Mouse (Mus musculus): ENCODE data around the gene Ccnb2. TPM values are rescaled to one million over a fixed set of nuclear protein-coding genes. Genes with fewer than 3 reads are reported as not detected.

The Ccnb2 gene
- polyA plus RNA-seq, 1 experiment, result 16.4 TPM

DNA sequence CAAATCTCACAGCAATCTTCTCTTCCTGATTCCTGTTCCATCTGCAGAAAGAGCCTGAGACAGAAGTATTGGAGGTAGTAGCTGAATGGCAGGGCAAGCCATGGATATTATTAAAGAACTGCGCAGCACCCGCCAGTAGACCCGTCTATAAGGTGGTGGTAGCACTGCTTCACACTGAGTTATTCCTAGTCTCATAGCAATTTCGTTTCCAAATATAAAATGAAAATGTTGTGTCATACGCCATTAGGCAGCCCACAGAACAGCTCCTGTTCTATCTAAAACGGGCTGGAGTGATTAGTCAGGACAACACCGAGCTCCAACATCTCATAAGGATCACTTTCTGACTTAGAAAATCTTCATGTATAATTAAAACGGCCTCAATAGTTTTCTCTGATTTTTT lies 56.6 kb downstream of the Ccnb2 start:
- Histone ChIP-seq H3K4me1 (peaks cover 29% of the 10 kb centered on the region), H3K9me3 (peaks cover 3% of the 10 kb centered on the region; the same call in 1 of the 2 replicates), H3K4me3 (replicated peaks) (no peak overlapping the region), H3K27me3 (replicated peaks) (no peaks in the 10 kb centered on the region), H3K36me3 (replicated peaks; ENCODE audit: low read length) (peaks cover 89% of the 10 kb centered on the region)
- TF ChIP-seq FLI1 (IDR thresholded peaks at IDR 0.05; ENCODE audit: low read length) (no peak), GATA1 (IDR thresholded peaks at IDR 0.05; ENCODE audit: borderline replicate concordance, low read length) (no peak)

GRCm38 (mm10) chr9:70359402-70360131 lies 61.8 kb downstream of the Ccnb2 start:
- Histone ChIP-seq H3K27me3 (replicated peaks) (no peaks in the 10 kb centered on the region), H3K36me3 (replicated peaks; ENCODE audit: low read length) (peaks cover 81% of the 10 kb centered on the region), H3K4me3 (replicated peaks) (no peak overlapping the region), H3K9me3 (no peaks in the 10 kb centered on the region), H3K4me1 (peaks cover 16% of the 10 kb centered on the region)
- no peak for TF ChIP-seq GATA1 (IDR thresholded peaks at IDR 0.05; ENCODE audit: borderline replicate concordance, low read length)

Other genes starting within 250 kb of the Ccnb2 start
- gene Myo1e, start 214.2 kb downstream of the Ccnb2 start, polyA plus RNA-seq (2012; ENCODE audit: insufficient read depth, low replicate concordance), result 7.1 and 16.7 TPM in 2 replicates
- gene Rnf111, start 82.2 kb upstream of the Ccnb2 start, polyA plus RNA-seq (2012; ENCODE audit: insufficient read depth, low replicate concordance), result 1.2 and 1.3 TPM in 2 replicates
- gene Sltm, start 121.2 kb upstream of the Ccnb2 start, polyA plus RNA-seq (2012; ENCODE audit: insufficient read depth, low replicate concordance), result 8.8 and 14.3 TPM in 2 replicates
- gene Gm10642, start 234.7 kb upstream of the Ccnb2 start, polyA plus RNA-seq (2012; ENCODE audit: insufficient read depth, low replicate concordance), result 29.1 and 84.4 TPM in 2 replicates
- 7.9 and 16.7 TPM in 2 replicates for gene Mindy2, start 235.6 kb upstream of the Ccnb2 start, polyA plus RNA-seq (2012; ENCODE audit: insufficient read depth, low replicate concordance)

Measured in megakaryocyte, embryonic 14.5 days (primary cell).